Mouse (Mus musculus): ENCODE data around the gene Tspo. TPM values are rescaled to one million over a fixed set of nuclear protein-coding genes. Genes with fewer than 3 reads are reported as not detected.

Tspo gene
- 4.5 TPM for polyA plus RNA-seq (2014; fragmentation: Illumina TruSeq; extraction: RNeasy Lipid Tissue Mini Kit (QIAGEN cat#74804); ENCODE audit: low read depth, low replicate concordance)

GRCm38 (mm10) chr15:83563327-83563856 is at the start of gene Tspo, which contains the start of gene Mcat:
Gene Tspo, plus strand, starts transcription at chr15:83563592.
Gene Mcat, minus strand, starts transcription at chr15:83563787.

GRCm38 (mm10) chr15:83526424-83527091 is 36.8 kb upstream of the Tspo start, which contains the start of gene Bik:
Gene Bik, plus strand, starts transcription at chr15:83526862.

GRCm38 (mm10) chr15:83594513-83595363 is 31.3 kb downstream of the Tspo start, which contains the start of gene Ttll12:
Gene Ttll12, minus strand, starts transcription at chr15:83595157.

Other genes with a start within 250 kb of the Tspo start
- gene Arfgap3, start 213.3 kb upstream of the Tspo start, polyA plus RNA-seq (2014; fragmentation: Illumina TruSeq; extraction: RNeasy Lipid Tissue Mini Kit (QIAGEN cat#74804); ENCODE audit: low read depth, low replicate concordance), result 13.2 TPM
- 37.5 TPM for gene Pacsin2, start 99.0 kb upstream of the Tspo start, polyA plus RNA-seq (2014; fragmentation: Illumina TruSeq; extraction: RNeasy Lipid Tissue Mini Kit (QIAGEN cat#74804); ENCODE audit: low read depth, low replicate concordance)
- 2.5 TPM for gene Ttll1, start 52.7 kb upstream of the Tspo start, polyA plus RNA-seq (2014; fragmentation: Illumina TruSeq; extraction: RNeasy Lipid Tissue Mini Kit (QIAGEN cat#74804); ENCODE audit: low read depth, low replicate concordance)
- not detected for gene Bik, start 36.7 kb upstream of the Tspo start, polyA plus RNA-seq (2014; fragmentation: Illumina TruSeq; extraction: RNeasy Lipid Tissue Mini Kit (QIAGEN cat#74804); ENCODE audit: low read depth, low replicate concordance)
- gene Mcat, start 195 bp downstream of the Tspo start, polyA plus RNA-seq (2014; fragmentation: Illumina TruSeq; extraction: RNeasy Lipid Tissue Mini Kit (QIAGEN cat#74804); ENCODE audit: low read depth, low replicate concordance), result 3.1 TPM
- 1.6 TPM for gene Ttll12, start 31.6 kb downstream of the Tspo start, polyA plus RNA-seq (2014; fragmentation: Illumina TruSeq; extraction: RNeasy Lipid Tissue Mini Kit (QIAGEN cat#74804); ENCODE audit: low read depth, low replicate concordance)
- 0.58 TPM for gene Scube1, start 161.4 kb downstream of the Tspo start, polyA plus RNA-seq (2014; fragmentation: Illumina TruSeq; extraction: RNeasy Lipid Tissue Mini Kit (QIAGEN cat#74804); ENCODE audit: low read depth, low replicate concordance)
- not detected for gene Mpped1, start 215.9 kb downstream of the Tspo start, polyA plus RNA-seq (2014; fragmentation: Illumina TruSeq; extraction: RNeasy Lipid Tissue Mini Kit (QIAGEN cat#74804); ENCODE audit: low read depth, low replicate concordance)